Mouse (Mus musculus): ENCODE data around the gene Bbs9. TPM values are rescaled to one million over a fixed set of nuclear protein-coding genes. Genes with fewer than 3 reads are reported as not detected.

Bbs9 gene
- polyA plus RNA-seq, 1 experiment, result 14.3 TPM

GRCm38 (mm10) chr9:22786006-22786405 is 310.5 kb downstream of the Bbs9 start:
- DNase-seq (ENCODE audit: extremely low spot score in 1 of 2, low spot score in 1 of 2), result peak in 1 of 2 experiments; percentile 33

- DNase-seq (ENCODE audit: extremely low spot score in 1 of 2, low spot score in 1 of 2), result no peak
Measured at GRCm38 (mm10) chr9:22788423-22788822, 312.9 kb downstream of the Bbs9 start.

- no peak for DNase-seq (ENCODE audit: extremely low spot score in 1 of 2, low spot score in 1 of 2)
Measured at GRCm38 (mm10) chr9:22788850-22789249, 313.3 kb downstream of the Bbs9 start.

- DNase-seq (ENCODE audit: extremely low spot score in 1 of 2, low spot score in 1 of 2), result no peak
Measured at GRCm38 (mm10) chr9:22789380-22790168, 314.1 kb downstream of the Bbs9 start.

GRCm38 (mm10) chr9:22791208-22791607 is 315.7 kb downstream of the Bbs9 start:
- no peak for DNase-seq (ENCODE audit: extremely low spot score in 1 of 2, low spot score in 1 of 2)

GRCm38 (mm10) chr9:22791750-22792149 is 316.2 kb downstream of the Bbs9 start:
- no peak for DNase-seq (ENCODE audit: extremely low spot score in 1 of 2, low spot score in 1 of 2)

- DNase-seq (ENCODE audit: extremely low spot score in 1 of 2, low spot score in 1 of 2), result no peak
Measured at GRCm38 (mm10) chr9:22793698-22794097, 318.2 kb downstream of the Bbs9 start.

- no peak for DNase-seq (ENCODE audit: extremely low spot score in 1 of 2, low spot score in 1 of 2)
Measured at GRCm38 (mm10) chr9:22800675-22801074, 325.2 kb downstream of the Bbs9 start.

- no peak for DNase-seq (ENCODE audit: extremely low spot score in 1 of 2, low spot score in 1 of 2)
Measured at GRCm38 (mm10) chr9:22805981-22806380, 330.5 kb downstream of the Bbs9 start.

GRCm38 (mm10) chr9:22806494-22806893 is 331.0 kb downstream of the Bbs9 start:
- DNase-seq (ENCODE audit: extremely low spot score in 1 of 2, low spot score in 1 of 2), result no peak

- DNase-seq (ENCODE audit: extremely low spot score in 1 of 2, low spot score in 1 of 2), result no peak
Measured at GRCm38 (mm10) chr9:22807693-22808092, 332.2 kb downstream of the Bbs9 start.

GRCm38 (mm10) chr9:22809621-22810126 is 334.2 kb downstream of the Bbs9 start:
- no peak for DNase-seq (ENCODE audit: extremely low spot score in 1 of 2, low spot score in 1 of 2)

- DNase-seq (ENCODE audit: extremely low spot score in 1 of 2, low spot score in 1 of 2), result no peak
Measured at GRCm38 (mm10) chr9:22810454-22810853, 334.9 kb downstream of the Bbs9 start.

GRCm38 (mm10) chr9:22811931-22812330 is 336.4 kb downstream of the Bbs9 start:
- DNase-seq (ENCODE audit: extremely low spot score in 1 of 2, low spot score in 1 of 2), result no peak

GRCm38 (mm10) chr9:22814407-22815092 is 339.0 kb downstream of the Bbs9 start:
- DNase-seq (ENCODE audit: extremely low spot score in 1 of 2, low spot score in 1 of 2), result peak in 1 of 2 experiments; percentile 9

GRCm38 (mm10) chr9:22815093-22815458 is 339.6 kb downstream of the Bbs9 start:
- no peak for DNase-seq (ENCODE audit: extremely low spot score in 1 of 2, low spot score in 1 of 2)

- no peak for DNase-seq (ENCODE audit: extremely low spot score in 1 of 2, low spot score in 1 of 2)
Measured at GRCm38 (mm10) chr9:22819539-22819938, 344.0 kb downstream of the Bbs9 start.

- DNase-seq (ENCODE audit: extremely low spot score in 1 of 2, low spot score in 1 of 2), result no peak
Measured at GRCm38 (mm10) chr9:22820646-22821185, 345.2 kb downstream of the Bbs9 start.

- DNase-seq (ENCODE audit: extremely low spot score in 1 of 2, low spot score in 1 of 2), result no peak
Measured at GRCm38 (mm10) chr9:22822770-22823169, 347.3 kb downstream of the Bbs9 start.

GRCm38 (mm10) chr9:22823856-22824255 is 348.3 kb downstream of the Bbs9 start:
- no peak for DNase-seq (ENCODE audit: extremely low spot score in 1 of 2, low spot score in 1 of 2)

GRCm38 (mm10) chr9:22824910-22825309 is 349.4 kb downstream of the Bbs9 start:
- no peak for DNase-seq (ENCODE audit: extremely low spot score in 1 of 2, low spot score in 1 of 2)

All from frontal cortex, adult 2 months (tissue).